Mouse (Mus musculus): ENCODE measurements at regions not wholly inside any gene's neighbourhood (a gene's known extent, or its start where the extent isn't known, plus 50 kb on each side); places are given as distances from the start of the nearest gene placed in this dataset.
A peak's percentile ranks its signal among the peaks of the same experiment; 100 is the strongest.

DNA sequence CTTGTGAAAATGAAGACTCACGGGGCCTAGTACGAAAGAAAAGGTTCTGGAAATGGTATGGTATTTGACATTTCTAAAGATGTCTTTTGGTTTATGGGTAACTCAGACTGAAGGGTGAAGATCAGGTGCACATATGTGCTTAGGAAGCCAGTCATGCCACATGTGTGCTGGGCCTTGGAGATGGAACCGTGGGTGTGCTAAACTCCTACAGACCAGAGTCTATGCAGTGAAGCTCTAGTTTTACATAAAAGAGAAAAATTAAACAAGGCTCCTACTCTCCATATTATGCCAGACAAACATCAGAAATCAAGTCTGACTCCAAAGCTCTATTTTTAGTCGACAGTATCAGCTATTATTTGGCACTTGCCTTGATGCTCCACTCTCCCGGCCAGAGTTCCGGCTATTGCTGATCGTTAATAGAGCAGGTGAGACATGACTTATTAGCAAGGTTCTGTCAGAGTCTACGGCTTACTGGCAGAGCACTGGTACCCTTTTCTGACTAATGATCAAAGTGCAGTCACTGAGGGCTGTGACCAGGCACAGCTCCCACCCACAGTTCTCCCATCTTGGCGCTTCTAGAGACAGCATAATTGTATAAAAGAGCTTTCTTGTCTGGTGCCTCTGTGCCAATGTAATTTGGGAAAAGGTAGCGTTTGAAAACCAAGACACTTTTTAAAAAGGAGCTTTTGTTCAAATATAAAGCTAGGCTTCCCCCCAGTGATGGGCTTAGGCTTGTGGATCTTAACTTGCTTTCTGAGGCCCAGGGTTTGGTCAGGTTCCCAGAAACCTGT lies 119.2 kb upstream of the Ccdc122 start:
- DNase-seq (ENCODE audit: low read depth): no peak

DNA sequence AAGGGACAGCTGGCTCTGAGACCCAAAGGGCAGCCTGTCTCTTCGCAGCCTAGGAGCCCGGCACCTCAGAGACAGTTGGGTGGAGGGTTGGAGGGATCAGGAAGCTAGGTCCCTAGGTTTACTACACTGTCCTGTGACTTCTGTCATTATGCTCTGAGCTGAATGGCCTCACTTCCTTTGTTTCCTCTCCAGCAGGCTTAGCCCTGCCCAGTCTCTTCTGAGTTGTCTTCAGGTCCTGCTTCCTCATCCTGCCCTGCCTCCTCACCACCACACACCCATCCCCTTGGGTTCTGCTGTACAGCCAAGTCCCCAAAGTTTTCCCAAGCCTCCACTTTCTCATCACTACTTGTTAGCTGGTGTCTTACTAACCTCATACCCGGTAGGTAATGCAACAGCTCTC lies 122.7 kb upstream of the Ccdc122 start:
- DNase-seq (ENCODE audit: low read depth): no peak

DNA sequence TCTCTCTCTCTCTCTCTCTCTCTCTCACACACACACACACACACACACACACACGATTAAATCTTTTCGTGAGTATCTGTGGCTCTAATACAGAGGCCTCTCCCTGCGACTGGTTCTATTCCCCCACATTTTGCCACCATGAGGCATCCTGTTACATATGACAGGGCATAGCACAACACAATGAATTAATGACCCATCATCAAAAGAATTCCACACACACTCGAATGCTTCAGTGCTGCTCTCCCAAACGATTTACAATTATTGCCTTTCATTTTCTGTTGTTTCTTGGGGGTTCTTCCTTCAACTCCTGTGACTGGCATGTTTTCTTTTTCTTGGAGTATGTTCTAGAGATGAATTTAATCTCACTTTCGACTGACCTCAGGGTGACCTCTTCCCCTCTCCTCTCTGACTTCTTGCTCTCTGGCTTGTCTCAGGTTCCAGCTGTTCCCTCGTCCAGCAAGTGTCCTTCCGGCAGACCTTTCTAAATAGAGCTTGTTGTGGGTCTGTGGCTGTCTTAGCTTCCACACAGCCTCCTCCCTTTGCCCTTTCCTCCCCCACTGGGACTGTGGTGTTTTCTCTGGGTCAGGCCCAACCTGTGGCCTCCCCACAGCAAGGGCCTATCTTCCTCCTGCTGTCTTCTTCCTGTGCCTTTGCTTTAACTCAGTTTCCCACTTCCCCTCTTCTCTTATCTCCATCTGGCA lies 124.1 kb upstream of the Ccdc122 start:
- no peak for DNase-seq (ENCODE audit: low read depth)

DNA sequence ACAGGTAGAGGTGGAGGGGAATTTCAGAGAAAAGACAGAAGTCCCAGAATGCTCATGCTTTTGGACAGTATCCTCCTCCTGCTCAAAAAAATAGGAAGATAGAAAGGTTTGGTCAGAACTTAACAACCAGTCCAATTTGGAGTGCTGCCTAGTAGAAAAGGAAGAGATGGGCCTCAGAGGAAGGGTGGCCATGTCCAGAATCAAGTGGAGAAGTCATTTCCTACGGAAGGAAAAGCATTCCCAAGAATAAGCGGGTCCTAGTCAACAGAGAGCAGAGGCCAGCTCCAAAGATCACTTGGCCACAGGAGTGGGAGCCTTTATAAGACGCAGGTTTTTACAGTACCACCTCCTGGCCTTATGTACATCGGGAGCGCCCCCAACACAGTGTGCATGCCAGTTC lies 125.3 kb upstream of the Ccdc122 start:
- no peak for DNase-seq (ENCODE audit: low read depth)

DNA sequence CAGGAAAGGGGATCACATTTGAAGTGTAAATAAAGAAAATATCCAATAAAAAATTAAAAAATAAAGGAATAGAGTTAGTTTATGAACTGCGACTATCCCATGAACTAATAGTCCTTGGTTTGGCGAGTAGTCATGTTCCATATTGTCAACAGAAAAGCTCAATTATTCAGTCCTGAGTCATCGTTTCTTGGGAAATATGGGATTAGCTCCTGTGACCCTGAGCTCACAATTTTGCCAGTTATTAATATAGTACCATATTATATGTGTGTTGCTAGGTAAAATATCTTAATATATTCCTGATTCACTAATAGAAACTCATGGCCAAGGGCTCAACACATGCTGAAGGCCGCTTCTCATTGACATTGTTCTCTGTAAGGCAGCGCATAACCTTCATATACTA lies 126.4 kb upstream of the Ccdc122 start:
- DNase-seq (ENCODE audit: low read depth): no peak

DNA sequence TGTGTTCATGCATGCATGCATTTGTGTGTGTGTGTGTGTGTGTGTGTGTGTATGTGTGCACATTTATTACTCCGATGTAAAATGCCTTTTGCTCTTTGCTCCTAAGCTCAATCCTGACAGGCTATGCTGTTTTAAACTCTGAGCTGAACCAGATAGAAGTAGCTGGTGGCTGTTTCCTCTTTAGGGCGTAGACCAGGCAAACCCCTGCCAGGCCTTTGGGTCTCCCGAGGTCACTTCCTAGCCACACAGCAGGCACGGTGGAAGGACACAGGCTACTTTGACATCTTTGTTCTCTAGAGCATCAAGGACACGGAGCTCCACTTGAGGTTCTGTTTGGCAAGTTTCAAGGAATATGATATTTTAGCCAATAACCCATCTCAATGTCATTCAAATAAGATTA lies 128.6 kb upstream of the Ccdc122 start:
- DNase-seq (ENCODE audit: low read depth): no peak

DNA sequence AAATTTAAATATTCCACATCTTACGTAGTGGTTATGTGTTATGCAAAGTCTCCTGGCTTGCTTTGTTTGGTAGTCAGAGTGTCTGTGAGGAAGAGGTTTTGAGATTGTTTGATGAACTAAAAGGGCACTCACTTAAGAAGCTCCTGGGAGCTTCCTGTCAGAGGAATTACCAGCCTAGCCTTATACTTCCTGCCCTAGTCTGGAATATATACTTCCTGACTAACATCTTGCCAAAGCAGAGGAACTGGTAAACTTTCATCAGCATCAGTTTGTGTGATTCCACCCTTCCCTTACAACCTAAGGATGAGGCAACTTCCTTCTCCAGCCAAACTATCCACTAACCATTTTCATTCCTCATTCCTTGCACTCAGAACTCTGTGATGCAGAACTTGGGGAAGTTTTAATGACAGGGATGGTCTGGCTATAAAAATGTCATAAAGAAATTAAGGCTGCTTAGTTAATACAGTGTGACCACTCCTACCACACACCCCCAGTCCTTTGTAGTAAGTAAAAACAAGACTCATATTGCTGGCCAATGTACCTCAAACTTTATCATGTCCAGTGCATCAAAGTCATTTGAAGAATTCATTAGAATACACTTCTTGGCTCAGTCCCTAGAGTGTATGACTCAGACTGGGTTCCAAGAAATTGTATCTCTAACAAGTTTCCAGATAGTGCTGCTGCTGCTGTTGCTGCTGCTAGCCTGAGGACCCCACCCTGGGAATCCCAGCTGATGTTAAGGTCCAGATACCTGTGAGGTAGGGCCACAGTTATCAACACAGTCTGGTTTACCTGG lies 133.4 kb upstream of the Ccdc122 start:
- no peak for DNase-seq (ENCODE audit: low read depth)

DNA sequence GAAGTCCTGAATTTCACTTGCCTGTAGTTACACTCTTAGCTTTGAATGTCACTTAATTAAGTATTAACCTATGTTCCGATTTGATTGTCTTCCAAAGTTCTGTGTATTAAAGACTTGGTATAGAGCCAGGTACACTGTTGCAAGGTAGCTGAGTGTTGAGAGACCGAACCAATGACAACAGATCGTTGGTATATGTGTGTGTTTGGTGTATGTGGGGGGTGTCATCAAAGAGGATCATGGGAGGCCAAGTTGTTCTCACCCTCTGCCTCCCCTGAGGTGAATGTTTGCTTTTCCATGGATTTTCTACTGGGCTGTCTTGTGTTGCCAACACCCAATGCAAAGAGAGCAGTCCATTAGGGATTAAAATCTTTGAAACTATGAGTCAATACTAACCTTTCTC lies 135.1 kb upstream of the Ccdc122 start:
- no peak for DNase-seq (ENCODE audit: low read depth)

DNA sequence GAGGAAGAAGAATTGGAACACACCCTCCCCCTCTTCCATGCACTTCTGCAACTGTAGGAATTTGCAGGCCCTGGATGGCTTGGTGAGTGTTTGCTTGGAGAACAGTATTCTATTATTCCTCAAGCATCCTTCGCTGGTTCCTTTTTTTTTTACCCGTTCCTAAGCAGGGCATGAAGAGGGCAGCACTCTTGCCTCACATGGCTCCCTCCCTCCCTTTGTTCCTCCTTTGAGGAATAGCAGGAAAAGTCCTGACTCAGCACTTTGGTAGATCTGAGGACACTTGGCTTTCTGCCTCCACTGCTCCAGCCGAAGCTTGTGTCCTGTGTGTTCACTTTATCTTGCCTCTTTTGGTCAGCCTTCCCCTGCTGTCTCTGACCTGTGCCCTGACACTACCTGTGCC lies 137.2 kb upstream of the Ccdc122 start:
- no peak for DNase-seq (ENCODE audit: low read depth)

DNA sequence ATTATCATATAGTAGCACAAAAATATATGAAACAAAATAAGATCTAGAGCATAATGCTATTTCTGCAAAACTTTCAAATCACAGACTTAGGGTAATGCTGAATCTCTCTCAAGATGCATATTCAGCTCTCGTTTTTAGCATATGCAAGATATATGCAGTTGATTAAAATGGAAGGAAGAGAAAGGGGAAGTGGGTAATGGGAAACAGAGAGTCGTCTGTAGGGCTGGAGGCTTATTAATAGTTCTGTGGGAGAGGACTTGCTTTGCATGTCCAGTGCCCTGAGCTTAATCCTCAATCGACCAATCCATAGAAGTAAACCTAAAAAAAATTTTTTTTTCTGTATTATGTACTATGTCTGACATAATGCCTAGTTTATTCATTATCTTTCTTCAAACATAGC lies 148.9 kb upstream of the Ccdc122 start:
- no peak for DNase-seq (ENCODE audit: low read depth)

DNA sequence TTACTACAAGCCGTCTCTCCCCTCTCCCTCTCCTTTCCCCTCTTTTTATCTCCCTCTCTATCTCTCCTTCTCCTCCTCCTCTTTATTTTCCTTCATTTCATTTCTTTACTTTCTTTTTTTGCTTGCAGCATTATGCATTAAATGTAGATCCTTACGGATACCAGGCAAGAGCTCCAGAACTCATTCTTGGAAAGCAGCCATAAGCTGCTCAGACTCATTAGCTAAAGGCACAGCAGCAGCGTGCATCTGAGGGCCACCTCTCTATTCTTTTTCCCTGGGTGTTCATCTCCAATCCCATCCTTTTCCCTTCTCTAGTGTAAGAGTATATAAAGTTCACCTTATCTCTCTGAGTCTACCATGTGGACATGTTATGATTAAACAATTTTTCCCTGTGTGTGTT lies 149.4 kb upstream of the Ccdc122 start:
- DNase-seq (ENCODE audit: low read depth): no peak

DNA sequence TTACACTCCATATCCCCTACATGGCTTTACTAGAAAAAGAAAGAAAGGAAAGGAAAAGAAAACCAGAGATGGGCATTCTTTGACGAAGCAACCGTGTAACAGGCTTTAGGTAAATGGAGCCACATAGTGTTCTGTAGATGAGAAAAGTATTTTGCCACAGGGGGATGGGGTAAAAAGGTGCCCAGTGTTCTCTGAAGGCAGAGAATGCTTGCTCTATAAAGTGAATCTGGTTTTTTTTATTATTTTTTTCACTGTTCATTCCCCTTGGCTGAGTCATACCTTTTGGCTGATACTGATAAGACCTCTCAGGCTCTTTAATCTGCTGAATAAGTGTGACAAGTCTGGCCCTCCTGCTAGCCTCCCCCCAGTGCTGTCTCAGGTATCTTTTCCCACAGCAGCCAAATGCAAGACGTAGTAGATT lies 153.3 kb upstream of the Ccdc122 start:
- DNase-seq (ENCODE audit: low read depth): no peak

DNA sequence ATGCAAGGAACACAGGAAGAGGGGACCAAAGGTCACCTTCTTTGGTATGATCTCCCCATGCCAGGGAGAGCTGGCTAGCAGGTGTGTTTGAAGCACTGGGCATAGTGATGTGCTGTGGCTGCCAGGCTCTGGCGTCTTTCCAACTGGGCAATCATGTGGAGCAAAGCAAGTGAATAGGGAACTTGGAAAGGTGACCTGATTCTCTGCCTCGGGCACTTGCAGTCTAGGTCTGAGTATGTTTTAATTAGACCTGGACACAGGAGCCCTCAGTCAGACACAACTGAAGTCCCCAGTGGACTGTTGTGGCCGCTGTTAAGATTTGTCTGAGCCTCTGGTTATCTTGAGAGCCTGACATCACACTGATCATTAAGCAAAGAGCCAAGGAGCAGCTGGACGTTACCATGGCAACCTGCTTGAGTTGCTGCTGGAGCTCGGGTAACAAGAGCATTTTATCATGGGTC lies 153.8 kb upstream of the Ccdc122 start:
- DNase-seq (ENCODE audit: low read depth): no peak

DNA sequence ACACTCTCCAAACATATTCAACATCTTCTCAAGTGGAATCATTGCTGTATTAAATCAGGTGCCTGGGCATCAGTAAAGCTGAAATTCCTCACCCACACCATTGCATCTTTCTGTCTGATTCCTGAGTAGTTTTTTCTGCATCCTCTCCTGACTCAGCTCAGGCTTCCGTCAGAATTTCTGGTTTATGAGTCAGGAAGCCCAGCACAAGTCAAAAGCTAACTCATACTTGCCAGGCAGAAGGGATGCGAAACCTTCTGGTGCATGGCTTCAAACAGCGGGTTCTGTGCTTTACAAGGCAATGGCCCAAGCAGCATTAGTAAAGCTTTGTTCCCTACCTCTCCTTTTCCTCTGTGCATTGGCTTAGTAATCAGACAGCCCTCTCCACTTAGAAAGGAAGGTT lies 155.7 kb upstream of the Ccdc122 start:
- no peak for DNase-seq (ENCODE audit: low read depth)

DNA sequence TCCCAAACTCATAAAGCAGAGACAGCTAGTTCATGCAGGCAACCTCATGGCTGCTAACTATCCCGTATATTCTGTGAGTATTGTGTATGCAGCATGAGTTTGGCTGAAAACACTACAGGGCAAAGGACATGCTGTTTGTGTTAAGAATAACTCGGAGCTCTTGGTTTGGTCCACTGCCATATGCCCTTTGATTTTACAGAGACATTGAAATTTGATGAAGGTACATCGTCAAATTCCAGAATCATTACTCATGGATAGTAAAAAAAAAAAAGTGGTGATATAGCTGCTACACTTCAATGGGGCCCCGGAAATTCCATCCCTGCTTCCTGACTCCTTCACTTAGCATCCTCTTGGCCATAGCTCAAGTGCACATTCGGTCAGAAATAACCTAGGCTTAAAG lies 159.3 kb upstream of the Ccdc122 start:
- DNase-seq (ENCODE audit: low read depth): no peak

DNA sequence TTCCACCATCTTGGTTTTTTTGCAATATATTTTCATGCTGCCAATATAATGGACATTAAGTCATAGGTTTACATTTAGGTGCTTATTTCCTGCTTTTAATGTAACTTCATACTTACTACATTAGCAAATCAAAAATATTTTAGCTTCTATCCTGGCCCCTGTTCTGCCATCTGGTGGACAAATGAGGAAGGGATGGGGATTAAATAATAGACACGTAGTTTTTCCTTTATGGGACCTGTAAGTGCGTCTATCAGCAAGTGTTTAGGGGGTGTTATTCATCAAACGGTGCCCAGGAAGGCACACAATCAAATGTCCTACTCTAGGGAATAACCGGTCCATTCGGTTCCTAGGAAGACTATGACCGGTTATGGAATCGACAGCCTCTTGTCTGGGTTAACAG lies 160.6 kb upstream of the Ccdc122 start:
- peak; percentile 67 for DNase-seq (ENCODE audit: low read depth)

DNA sequence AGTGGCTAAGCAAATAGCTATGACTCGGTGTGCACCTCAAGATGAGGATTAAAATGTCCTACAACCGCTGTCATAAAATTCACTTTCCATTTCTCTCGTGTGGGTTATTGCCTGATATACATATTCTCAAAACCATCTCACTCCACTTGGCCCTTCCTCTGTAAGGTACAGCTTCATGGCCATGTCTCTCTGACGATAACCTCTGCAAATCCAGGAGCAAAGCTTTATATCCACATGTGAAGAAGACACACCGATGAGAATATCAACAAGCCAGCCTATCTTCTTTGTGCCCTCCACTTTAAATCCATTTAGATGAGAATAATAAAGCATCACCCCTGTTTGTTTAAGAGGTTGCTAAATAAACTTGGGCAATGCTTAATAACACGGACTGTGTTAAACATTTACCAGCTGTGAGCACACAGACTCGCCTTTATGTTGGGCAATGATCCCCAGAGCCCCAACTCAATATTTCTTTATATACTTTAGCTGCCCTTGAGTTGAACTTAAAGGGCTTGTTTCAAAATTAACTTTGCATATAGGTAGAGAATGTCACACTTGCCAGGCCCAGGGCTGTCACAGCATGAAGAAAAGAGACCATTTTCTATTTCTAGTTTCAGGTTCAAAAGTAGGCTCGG lies 161.2 kb upstream of the Ccdc122 start:
- DNase-seq (ENCODE audit: low read depth): no peak

DNA sequence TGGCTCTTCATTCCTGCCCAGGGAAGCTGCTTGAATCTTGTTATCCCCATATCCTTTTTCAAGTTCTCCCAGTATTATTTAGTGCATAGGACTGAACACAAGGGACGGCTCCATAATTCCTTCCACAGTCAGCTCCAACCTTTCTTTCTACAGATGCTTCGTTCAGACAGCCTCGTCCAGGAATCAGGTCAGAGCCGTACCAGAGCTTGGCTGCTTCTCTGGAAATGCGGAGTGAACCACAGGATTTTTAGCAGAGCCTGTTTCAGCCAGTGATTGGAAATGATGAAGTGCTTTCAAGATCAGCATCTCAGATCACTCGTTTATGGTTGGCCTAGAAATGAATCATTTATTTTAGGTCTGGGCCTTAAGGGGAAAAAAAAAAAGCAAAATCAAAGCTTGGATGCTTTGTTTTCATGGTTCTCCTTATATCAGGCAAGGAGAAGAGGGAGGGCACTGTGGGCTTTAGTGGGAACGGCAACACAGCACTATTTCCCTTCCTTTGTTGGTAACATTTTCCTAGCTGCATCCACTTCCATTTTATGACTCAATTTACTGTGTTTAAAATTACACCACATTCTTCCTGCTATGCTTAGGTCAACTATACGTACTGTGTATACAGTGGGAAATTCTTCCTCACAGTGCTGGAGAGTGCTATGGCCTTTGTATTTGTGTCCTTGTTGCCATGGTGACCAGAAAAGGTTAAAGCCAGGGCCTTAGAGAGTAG lies 161.9 kb upstream of the Ccdc122 start:
- DNase-seq (ENCODE audit: low read depth): no peak

DNA sequence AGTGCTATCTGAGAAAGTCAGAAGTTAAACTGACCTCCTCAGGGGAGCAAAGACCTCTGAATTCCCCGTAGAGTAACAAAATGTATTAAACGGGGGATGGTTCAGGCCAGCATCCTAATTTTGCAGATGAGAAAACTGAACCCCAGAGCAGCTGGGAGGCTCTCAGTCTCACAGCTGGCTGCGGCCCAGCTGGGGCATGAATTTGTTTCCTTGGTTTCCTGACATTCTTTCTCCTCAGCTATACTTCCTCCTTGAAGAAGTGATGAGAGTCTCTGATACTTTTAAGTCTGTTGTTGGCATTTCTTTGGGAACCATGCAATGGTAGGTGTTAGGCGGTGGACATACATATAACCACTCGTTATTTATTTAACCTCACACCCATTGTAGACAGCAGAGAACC lies 162.9 kb upstream of the Ccdc122 start:
- DNase-seq (ENCODE audit: low read depth): no peak

DNA sequence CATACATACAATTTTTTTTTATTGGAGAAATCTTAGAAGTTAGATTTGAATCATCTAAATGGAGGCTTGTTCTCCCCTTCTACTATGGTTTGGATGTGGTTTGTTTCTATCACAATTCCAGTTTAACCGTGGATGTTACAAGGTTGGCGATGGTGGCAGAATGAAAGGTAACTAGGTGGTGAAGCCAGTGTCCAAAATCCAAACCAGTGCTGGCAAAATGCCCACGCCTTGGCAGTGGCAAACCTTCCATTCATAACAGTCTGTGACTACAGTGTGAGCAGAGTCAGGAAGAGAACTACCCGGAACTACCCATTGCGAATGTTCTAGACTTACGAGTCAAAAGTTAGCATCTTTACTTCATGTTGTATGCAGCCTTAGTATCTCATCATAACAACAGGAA lies 163.6 kb upstream of the Ccdc122 start:
- no peak for DNase-seq (ENCODE audit: low read depth)

DNA sequence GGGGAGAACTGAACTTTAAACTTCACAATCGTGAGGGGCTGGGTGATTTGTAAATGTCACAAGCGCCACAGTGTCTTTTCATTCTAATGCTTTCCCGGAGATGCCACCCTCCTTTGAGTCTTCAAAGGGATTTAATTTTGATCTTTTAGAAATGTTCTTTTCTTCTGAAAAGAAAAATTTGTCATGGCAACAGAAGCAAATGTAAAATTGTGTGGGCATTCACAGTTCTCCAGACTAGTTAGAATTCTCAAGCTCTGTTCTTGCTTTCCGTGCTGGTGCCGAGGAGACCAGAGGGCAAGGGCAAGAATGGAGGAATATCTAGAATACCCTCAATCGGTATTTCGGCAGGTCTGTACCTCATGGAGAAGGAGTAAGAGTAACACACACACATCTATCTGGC lies 164.1 kb upstream of the Ccdc122 start:
- no peak for DNase-seq (ENCODE audit: low read depth)

DNA sequence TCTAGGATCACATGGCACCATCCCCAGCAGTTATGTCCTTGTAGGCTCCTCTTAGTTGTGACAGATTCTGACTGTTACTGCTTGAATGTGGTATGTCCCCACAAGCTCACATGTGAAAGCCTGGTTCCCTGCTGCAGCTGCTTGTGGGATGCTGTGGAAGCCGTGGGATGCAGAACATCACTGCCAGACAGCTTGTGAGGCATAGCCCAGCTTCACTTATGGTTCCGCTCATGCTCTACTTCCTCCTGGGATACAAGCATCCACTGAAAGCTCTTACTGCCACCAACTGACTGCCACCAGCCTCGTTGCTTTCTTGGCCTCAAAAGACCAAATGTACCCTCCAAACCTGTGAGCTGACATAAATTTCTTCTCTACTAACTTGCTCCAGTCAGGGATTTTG lies 167.7 kb upstream of the Ccdc122 start:
- DNase-seq (ENCODE audit: low read depth): no peak

Measured in naive thymus-derived CD4-positive, alpha-beta T cell, adult 2 months (primary cell).